Mouse (Mus musculus) adipocyte (in vitro differentiated cells): ENCODE data around the gene Syndig1l.

Experiments used
- DNase-seq: peaks from one replicate; pipeline ENCODE4 v3.0.0-alpha.2; 2016; ENCODE audit warnings: low spot score

Syndig1l gene

GRCm38 (mm10) chr12:84674666-84675526 is 23.7 kb downstream of the Syndig1l start:
- DNase-seq, result no peak

DNA sequence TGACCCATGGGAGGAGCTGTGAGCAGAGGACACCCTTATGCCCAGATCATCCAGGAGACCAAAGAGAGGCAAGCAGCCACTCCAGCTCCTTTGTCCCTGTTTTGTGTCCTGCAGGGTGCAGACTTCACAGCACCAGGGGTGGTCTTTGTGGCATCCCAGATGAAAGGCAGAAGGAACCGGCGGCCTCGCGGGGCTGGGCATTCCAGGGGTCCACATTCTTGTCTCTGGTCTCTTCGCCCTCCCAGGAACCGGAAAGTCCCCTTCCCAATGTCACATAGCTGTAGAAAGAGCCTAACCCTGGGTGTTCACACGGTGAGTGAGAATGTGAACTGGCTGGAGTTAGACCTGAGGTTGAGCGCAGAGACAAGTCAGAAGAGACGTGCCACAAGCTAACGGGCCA is 27.0 kb downstream of the Syndig1l start:
- DNase-seq, result no peak

DNA sequence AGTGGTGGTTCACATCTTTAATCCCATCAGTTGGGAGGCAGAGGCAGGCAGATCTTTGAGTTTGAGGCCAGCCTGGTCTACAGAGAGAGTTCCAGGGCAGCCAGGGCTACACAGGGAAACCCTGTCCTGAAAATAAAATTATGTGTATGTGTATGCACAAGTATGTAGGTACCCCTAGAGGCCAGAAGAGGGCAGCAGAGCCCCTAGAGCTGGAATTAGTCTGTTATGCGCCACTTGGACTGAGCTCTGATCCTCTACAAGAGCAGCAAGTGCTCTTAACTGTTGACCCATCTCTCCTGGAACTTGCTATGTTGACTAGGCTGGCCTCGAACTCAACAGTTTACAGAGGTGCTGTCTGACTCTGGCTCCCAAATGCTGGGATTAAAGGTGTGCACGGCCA is 28.1 kb downstream of the Syndig1l start:
- DNase-seq, result no peak

DNA sequence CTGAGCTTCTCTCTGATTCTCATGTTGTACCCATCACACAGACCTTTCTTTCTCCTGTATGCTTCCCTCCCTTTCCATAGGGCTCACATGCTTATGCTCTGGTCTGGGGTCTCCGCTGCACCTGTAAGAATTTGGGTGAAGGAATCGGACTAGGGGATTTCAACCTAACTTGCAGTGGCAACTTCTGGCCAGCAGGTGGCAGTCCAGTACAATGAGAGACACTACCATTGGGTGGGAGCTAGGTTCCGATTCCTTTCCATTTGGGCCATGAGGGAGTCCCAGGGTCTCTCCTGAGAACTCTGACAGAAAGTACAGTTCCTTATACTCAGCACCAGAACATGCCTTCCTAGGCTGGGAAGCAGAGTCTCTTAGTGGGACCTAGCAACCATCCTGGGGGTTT is 44.7 kb downstream of the Syndig1l start:
- peak; percentile 66 for DNase-seq

DNA sequence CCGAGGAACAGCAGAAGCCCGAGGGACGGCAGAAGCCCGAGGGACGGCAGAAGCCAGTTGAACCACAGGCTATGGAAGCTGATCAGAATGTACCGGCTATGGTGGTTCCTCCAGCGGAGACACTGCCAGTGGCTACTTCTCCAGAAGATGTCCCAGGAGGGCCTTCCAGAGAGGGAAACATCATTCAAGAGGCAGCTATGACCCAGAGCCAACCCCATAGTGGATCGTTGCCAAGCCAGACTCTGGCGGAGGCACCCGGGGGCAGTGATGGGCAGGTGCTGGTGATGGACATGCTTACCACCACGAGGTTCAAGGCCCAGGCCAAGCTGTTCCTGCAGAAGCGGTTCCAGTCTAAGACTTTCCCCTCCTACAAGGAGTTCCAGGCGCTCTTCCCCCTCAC is 48.4 kb downstream of the Syndig1l start:
- DNase-seq, result no peak

DNA sequence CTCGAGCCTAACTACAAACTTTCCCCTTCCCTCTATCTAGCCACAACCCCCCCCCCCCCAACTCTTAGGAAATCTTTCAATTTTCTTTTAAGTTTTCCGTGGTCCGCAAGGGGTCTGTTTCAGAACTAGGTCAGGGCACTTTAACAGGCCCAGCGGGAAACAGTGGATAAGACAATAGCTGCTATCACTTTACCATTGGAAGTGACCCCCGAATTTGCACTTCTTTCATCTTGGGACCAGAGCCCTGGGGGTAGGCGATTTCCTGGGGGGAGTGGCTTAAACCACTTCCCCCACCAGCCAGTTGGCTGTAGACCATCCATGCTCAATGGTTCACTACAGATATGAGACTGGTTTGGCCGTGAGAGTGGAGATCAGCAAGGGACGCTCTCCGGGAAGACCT is 58.0 kb downstream of the Syndig1l start, which contains the start of gene Vrtn:
Gene Vrtn, plus strand, starts transcription at position 366 of the 400 bp plus-strand sequence.
- DNase-seq, result no peak

DNA sequence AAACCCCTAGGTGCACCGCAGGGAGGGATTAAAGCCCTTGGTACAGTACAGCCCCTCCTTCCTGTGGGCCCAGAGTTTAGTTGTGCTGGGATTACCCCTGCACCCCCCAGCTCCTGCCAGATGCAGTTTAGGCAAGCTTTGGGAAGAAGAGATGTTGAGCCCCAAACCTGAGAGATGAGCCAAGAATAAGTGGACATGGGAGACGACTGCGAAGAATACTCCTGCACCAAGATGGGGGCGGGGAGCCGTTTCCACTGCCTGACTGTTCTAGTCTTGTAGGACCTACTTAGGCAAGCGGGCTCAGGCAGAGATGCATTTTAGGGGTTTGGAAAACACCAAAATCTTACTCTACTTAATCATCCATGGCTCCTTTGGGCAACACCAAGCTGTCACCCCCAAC is 58.4 kb downstream of the Syndig1l start:
- DNase-seq, result no peak

- no peak for DNase-seq
Observed at GRCm38 (mm10) chr12:84631867-84632266, 66.8 kb downstream of the Syndig1l start.
